Mouse (Mus musculus) kidney, adult 2 months (tissue): ENCODE results near the gene Clec9a.

Experiments used
- CTCF ChIP-seq: fragments of 200-500 bp; conservative IDR thresholded peaks from 2 replicates; pipeline ENCODE4 v1.5.1; 2011; ENCODE audit warnings: low read depth, mild to moderate bottlenecking, control low read depth, low read length, moderate library complexity, mixed read lengths; ENCODE audit not compliant: insufficient read depth, insufficient read length
- POLR2A ChIP-seq: fragments of 200-500 bp; IDR thresholded peaks from one replicate; pipeline ENCODE4 v1.6.1; 2011; ENCODE audit warnings: low read depth, low read length, control low read depth

GRCm38 (mm10) chr6:129408562-129408961 lies at the start of gene Clec9a:
- TF ChIP-seq CTCF (no peak), POLR2A (no peak)
